Mouse (Mus musculus): ENCODE data around the gene Nr2c1. TPM values are rescaled to one million over a fixed set of nuclear protein-coding genes. Genes with fewer than 3 reads are reported as not detected.

Gene Nr2c1
- polyA plus RNA-seq, 1 experiment: 4.1 TPM

GRCm38 (mm10) chr10:94110834-94111754 is 36.7 kb upstream of the Nr2c1 start:
- Histone ChIP-seq H3K36me3 (ENCODE audit: control insufficient read depth, insufficient read depth, low read length) (no peaks in the 10 kb centered on the region), H3K4me1 (ENCODE audit: control insufficient read depth, insufficient read depth, low read length) (peaks cover 2% of the 10 kb centered on the region; the same call in 1 of the 2 replicates), H3K4me3 (ENCODE audit: insufficient read depth, low read depth, low read length) (no peak overlapping the region), H3K27ac (ENCODE audit: insufficient read depth, low read depth, low read length) (no peak overlapping the region), H3K27me3 (replicated peaks; ENCODE audit: control insufficient read depth, insufficient read depth, low read length) (no peaks in the 10 kb centered on the region)
- DNase-seq: no peak
- no peak for TF ChIP-seq POLR2A (IDR thresholded peaks at IDR 0.05; ENCODE audit: low read depth, low read length)
- no peak for TF ChIP-seq CTCF (conservative IDR thresholded peaks at IDR 0.05; ENCODE audit: insufficient read depth, insufficient read length, low read depth, low read length)
- WGBS: 76% methylated on average over 9 of the region's 9 CpGs

- TF ChIP-seq POLR2A (IDR thresholded peaks at IDR 0.05; ENCODE audit: low read depth, low read length): no peak
- no peak overlapping the region for H3K4me3 ChIP-seq (ENCODE audit: insufficient read depth, low read depth, low read length)
- no peak overlapping the region for H3K27ac ChIP-seq (ENCODE audit: insufficient read depth, low read depth, low read length)
- no peaks in the 10 kb centered on the region for H3K27me3 ChIP-seq (replicated peaks; ENCODE audit: control insufficient read depth, insufficient read depth, low read length)
- no peaks in the 10 kb centered on the region for H3K36me3 ChIP-seq (ENCODE audit: control insufficient read depth, insufficient read depth, low read length)
- H3K4me1 ChIP-seq (ENCODE audit: control insufficient read depth, insufficient read depth, low read length): peaks cover 2% of the 10 kb centered on the region; the same call in 1 of the 2 replicates
- no peak for DNase-seq
- 82% methylated on average over 3 of the region's 3 CpGs for WGBS
These were observed 35.6 kb upstream of the Nr2c1 start for GRCm38 (mm10) chr10:94112207-94112606.

GRCm38 (mm10) chr10:94115893-94116599 is 31.8 kb upstream of the Nr2c1 start:
- peak; percentile 87 for DNase-seq
- TF ChIP-seq POLR2A (IDR thresholded peaks at IDR 0.05; ENCODE audit: low read depth, low read length) (no peak), CTCF (conservative IDR thresholded peaks at IDR 0.05; ENCODE audit: insufficient read depth, insufficient read length, low read depth, low read length) (peak; percentile 53)
- Histone ChIP-seq H3K4me1 (ENCODE audit: control insufficient read depth, insufficient read depth, low read length) (peaks cover 2% of the 10 kb centered on the region; the same call in 1 of the 2 replicates), H3K4me3 (ENCODE audit: insufficient read depth, low read depth, low read length) (no peak overlapping the region), H3K36me3 (ENCODE audit: control insufficient read depth, insufficient read depth, low read length) (no peaks in the 10 kb centered on the region), H3K27ac (ENCODE audit: insufficient read depth, low read depth, low read length) (no peak overlapping the region), H3K27me3 (replicated peaks; ENCODE audit: control insufficient read depth, insufficient read depth, low read length) (no peaks in the 10 kb centered on the region)
- 15% methylated on average over 6 of the region's 6 CpGs for WGBS

- TF ChIP-seq POLR2A (IDR thresholded peaks at IDR 0.05; ENCODE audit: low read depth, low read length): no peak
- no peak for TF ChIP-seq CTCF (conservative IDR thresholded peaks at IDR 0.05; ENCODE audit: insufficient read depth, insufficient read length, low read depth, low read length)
- H3K27me3 ChIP-seq (replicated peaks; ENCODE audit: control insufficient read depth, insufficient read depth, low read length): no peaks in the 10 kb centered on the region
- peaks cover 2% of the 10 kb centered on the region; the same call in 1 of the 2 replicates for H3K4me1 ChIP-seq (ENCODE audit: control insufficient read depth, insufficient read depth, low read length)
- 59% methylated on average over 12 of the region's 12 CpGs for WGBS
- no peak overlapping the region for H3K4me3 ChIP-seq (ENCODE audit: insufficient read depth, low read depth, low read length)
- H3K27ac ChIP-seq (ENCODE audit: insufficient read depth, low read depth, low read length): no peak overlapping the region
- no peak for DNase-seq
- H3K36me3 ChIP-seq (ENCODE audit: control insufficient read depth, insufficient read depth, low read length): no peaks in the 10 kb centered on the region
These were observed 31.0 kb upstream of the Nr2c1 start for GRCm38 (mm10) chr10:94116781-94117340.

GRCm38 (mm10) chr10:94117916-94118315 is 29.9 kb upstream of the Nr2c1 start:
- Histone ChIP-seq H3K27me3 (replicated peaks; ENCODE audit: control insufficient read depth, insufficient read depth, low read length) (no peaks in the 10 kb centered on the region), H3K4me3 (ENCODE audit: insufficient read depth, low read depth, low read length) (no peak overlapping the region), H3K4me1 (ENCODE audit: control insufficient read depth, insufficient read depth, low read length) (peaks cover 2% of the 10 kb centered on the region; the same call in 1 of the 2 replicates), H3K36me3 (ENCODE audit: control insufficient read depth, insufficient read depth, low read length) (no peaks in the 10 kb centered on the region), H3K27ac (ENCODE audit: insufficient read depth, low read depth, low read length) (no peak overlapping the region)
- no peak for DNase-seq
- 96% methylated on average over 3 of the region's 3 CpGs for WGBS
- TF ChIP-seq CTCF (conservative IDR thresholded peaks at IDR 0.05; ENCODE audit: insufficient read depth, insufficient read length, low read depth, low read length) (no peak), POLR2A (IDR thresholded peaks at IDR 0.05; ENCODE audit: low read depth, low read length) (no peak)

- no peaks in the 10 kb centered on the region for H3K27me3 ChIP-seq (replicated peaks; ENCODE audit: control insufficient read depth, insufficient read depth, low read length)
- H3K36me3 ChIP-seq (ENCODE audit: control insufficient read depth, insufficient read depth, low read length): no peaks in the 10 kb centered on the region
- H3K4me1 ChIP-seq (ENCODE audit: control insufficient read depth, insufficient read depth, low read length): peaks cover 2% of the 10 kb centered on the region; the same call in 1 of the 2 replicates
- WGBS: 83% methylated on average over 7 of the region's 7 CpGs
- no peak overlapping the region for H3K27ac ChIP-seq (ENCODE audit: insufficient read depth, low read depth, low read length)
- TF ChIP-seq POLR2A (IDR thresholded peaks at IDR 0.05; ENCODE audit: low read depth, low read length) (no peak), CTCF (conservative IDR thresholded peaks at IDR 0.05; ENCODE audit: insufficient read depth, insufficient read length, low read depth, low read length) (no peak)
- H3K4me3 ChIP-seq (ENCODE audit: insufficient read depth, low read depth, low read length): no peak overlapping the region
- DNase-seq: no peak
These were observed 28.8 kb upstream of the Nr2c1 start for GRCm38 (mm10) chr10:94118993-94119392.

Measured in kidney, adult 2 months (tissue).